Mouse (Mus musculus) cortical plate, adult 2 months (tissue): ENCODE measurements around the gene Slc17a1.

Experiments used
- CTCF ChIP-seq: fragments of 200-500 bp; IDR thresholded peaks from 2 replicates; pipeline ENCODE4 v1.5.1; 2011; ENCODE audit warnings: mild to moderate bottlenecking, control low read depth, low read length; ENCODE audit not compliant: insufficient read depth; ENCODE audit errors: extremely low read depth
- POLR2A ChIP-seq: fragments of 200-500 bp; IDR thresholded peaks from 2 replicates; pipeline ENCODE4 v1.6.1; 2011; ENCODE audit warnings: mild to moderate bottlenecking, low read length, control low read depth; ENCODE audit not compliant: insufficient read depth; ENCODE audit errors: extremely low read depth

DNA sequence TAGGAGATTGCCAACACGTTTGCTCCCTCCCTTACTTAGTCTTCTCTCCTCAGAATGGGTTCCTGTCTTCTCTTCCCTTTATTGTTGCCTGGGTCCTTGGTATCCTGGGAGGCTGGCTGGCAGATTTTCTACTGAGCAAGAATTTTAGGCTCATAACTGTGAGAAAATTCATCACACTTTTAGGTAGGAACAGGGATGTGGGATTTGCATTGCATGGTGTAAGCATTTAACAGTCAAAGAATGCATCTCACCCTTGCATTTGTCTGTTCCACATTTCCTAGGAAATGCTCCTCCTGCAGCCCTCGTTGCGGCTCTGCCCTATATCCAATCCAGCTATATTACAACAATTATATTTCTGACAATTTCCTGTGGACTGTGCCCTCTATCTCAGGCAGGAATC is 11.1 kb upstream of the Slc17a1 start:
- TF ChIP-seq CTCF, result no peak
- no peak for TF ChIP-seq POLR2A
